Mouse (Mus musculus) yolk sac, embryonic 10.5 days (tissue): Measurements from ENCODE around the gene Tagln.

Source experiments
- DNase-seq: peaks from one replicate; pipeline ENCODE4 v3.0.0-alpha.2; 2017; ENCODE audit warnings: low spot score

The Tagln gene

GRCm38 (mm10) chr9:45905811-45906237, 30.0 kb downstream of the Tagln start:
- no peak for DNase-seq

DNA sequence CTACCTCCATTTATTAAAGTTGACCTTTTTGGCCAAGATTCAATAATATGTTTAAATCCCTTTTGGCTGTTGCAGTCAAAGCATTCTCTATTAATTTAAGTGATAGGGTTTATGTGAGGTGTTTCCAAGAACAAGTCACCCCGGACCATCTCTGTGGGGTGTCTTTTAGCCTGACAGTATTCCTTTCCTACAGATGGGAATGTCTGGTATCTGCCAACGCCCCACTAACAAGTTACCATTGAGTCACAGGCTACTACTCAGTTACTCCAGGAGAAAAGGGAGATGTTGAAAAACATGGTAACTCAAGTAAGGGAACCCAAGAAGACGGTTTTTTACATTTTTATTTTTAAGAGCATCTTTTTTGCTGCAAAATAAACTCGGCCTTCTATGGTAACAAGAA, 30.7 kb downstream of the Tagln start:
- no peak for DNase-seq

DNA sequence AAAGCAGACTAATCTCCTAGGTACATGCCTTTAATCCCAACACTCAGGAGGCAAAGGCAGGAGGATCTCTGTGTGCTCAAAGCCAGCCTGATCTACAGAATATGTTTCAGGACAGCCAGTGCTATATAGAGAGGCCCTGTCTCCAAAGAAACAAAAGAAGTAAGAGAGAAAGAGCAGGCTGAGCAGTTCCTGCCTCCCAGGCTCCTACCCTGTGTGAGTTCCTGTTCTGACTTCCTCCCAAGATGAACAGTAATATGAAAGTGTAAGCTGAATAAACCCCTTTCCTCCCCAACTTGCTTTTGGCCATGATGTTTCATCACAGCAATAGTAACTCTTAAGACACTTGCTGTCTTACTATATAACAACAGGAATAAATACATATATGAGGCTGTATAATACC, 42.2 kb downstream of the Tagln start:
- no peak for DNase-seq
